Mouse (Mus musculus): ENCODE results near the gene Marf1. TPM values are rescaled to one million over a fixed set of nuclear protein-coding genes. Genes with fewer than 3 reads are reported as not detected.
"Not testable (repeated sequence)": the region's sequence is repeated elsewhere in the genome, so short reads cannot be mapped to it uniquely, and the experiment has no call there.

Gene Marf1
- polyA plus RNA-seq, 1 experiment from 2014 or later: 11.1 TPM

GRCm38 (mm10) chr16:14169706-14170105, 6.6 kb upstream of the Marf1 start:
- no peak overlapping the region for H3K27ac ChIP-seq (ENCODE audit: low read length)
- no peak for ATAC-seq
- no peaks in the 10 kb centered on the region for H3K27me3 ChIP-seq (replicated peaks; ENCODE audit: control insufficient read depth, insufficient read depth, low read length)
- H3K4me2 ChIP-seq (ENCODE audit: low read depth, low read length): no peak overlapping the region
- no peak overlapping the region for H3K4me3 ChIP-seq (ENCODE audit: low read length)
- H3K36me3 ChIP-seq (ENCODE audit: control insufficient read depth, insufficient read depth, low read length): peaks cover 16% of the 10 kb centered on the region
- WGBS: 94% methylated on average over 1 of the region's 1 CpGs
- no peak overlapping the region for H3K9ac ChIP-seq (ENCODE audit: low read depth, low read length)
- H3K9me3 ChIP-seq (ENCODE audit: control insufficient read depth, low read length): no peaks in the 10 kb centered on the region
- H3K4me1 ChIP-seq (ENCODE audit: control insufficient read depth, insufficient read depth, low read length): no peaks in the 10 kb centered on the region

GRCm38 (mm10) chr16:14166490-14166889, 3.3 kb upstream of the Marf1 start:
- no peak for ATAC-seq
- 83% methylated on average over 4 of the region's 4 CpGs for WGBS
- no peaks in the 10 kb centered on the region for H3K9me3 ChIP-seq (ENCODE audit: control insufficient read depth, low read length)
- H3K4me2 ChIP-seq (ENCODE audit: low read depth, low read length): no peak overlapping the region
- no peaks in the 10 kb centered on the region for H3K27me3 ChIP-seq (replicated peaks; ENCODE audit: control insufficient read depth, insufficient read depth, low read length)
- no peak overlapping the region for H3K27ac ChIP-seq (ENCODE audit: low read length)
- H3K36me3 ChIP-seq (ENCODE audit: control insufficient read depth, insufficient read depth, low read length): peaks cover 9% of the 10 kb centered on the region; the same call in 1 of the 2 replicates
- H3K4me1 ChIP-seq (ENCODE audit: control insufficient read depth, insufficient read depth, low read length): peaks cover 4% of the 10 kb centered on the region; the same call in 1 of the 2 replicates
- no peak overlapping the region for H3K9ac ChIP-seq (ENCODE audit: low read depth, low read length)
- no peak overlapping the region for H3K4me3 ChIP-seq (ENCODE audit: low read length)

GRCm38 (mm10) chr16:14163731-14164130, 580 bp upstream of the Marf1 start:
- Histone ChIP-seq H3K27me3 (replicated peaks; ENCODE audit: control insufficient read depth, insufficient read depth, low read length) (no peaks in the 10 kb centered on the region), H3K27ac (ENCODE audit: low read length) (peak overlapping the region; percentile 75; the same call in 1 of the 2 replicates), H3K4me3 (ENCODE audit: low read length) (peak overlapping the region; percentile 73), H3K4me2 (ENCODE audit: low read depth, low read length) (peak overlapping the region; percentile 72), H3K36me3 (ENCODE audit: control insufficient read depth, insufficient read depth, low read length) (no peaks in the 10 kb centered on the region), H3K9me3 (ENCODE audit: control insufficient read depth, low read length) (no peaks in the 10 kb centered on the region), H3K4me1 (ENCODE audit: control insufficient read depth, insufficient read depth, low read length) (peaks cover 4% of the 10 kb centered on the region; the same call in 1 of the 2 replicates), H3K9ac (ENCODE audit: low read depth, low read length) (peak overlapping the region; percentile 88)
- ATAC-seq: no peak
- WGBS: 2% methylated on average over 10 of the region's 10 CpGs

GRCm38 (mm10) chr16:14160941-14161340, 2.2 kb downstream of the Marf1 start:
- H3K4me1 ChIP-seq (ENCODE audit: control insufficient read depth, insufficient read depth, low read length): peaks cover 15% of the 10 kb centered on the region
- H3K4me2 ChIP-seq (ENCODE audit: low read depth, low read length): no peak overlapping the region
- H3K27me3 ChIP-seq (replicated peaks; ENCODE audit: control insufficient read depth, insufficient read depth, low read length): no peaks in the 10 kb centered on the region
- no peaks in the 10 kb centered on the region for H3K9me3 ChIP-seq (ENCODE audit: control insufficient read depth, low read length)
- H3K4me3 ChIP-seq (ENCODE audit: low read length): no peak overlapping the region
- H3K36me3 ChIP-seq (ENCODE audit: control insufficient read depth, insufficient read depth, low read length): no peaks in the 10 kb centered on the region
- 90% methylated on average over 1 of the region's 1 CpGs for WGBS
- ATAC-seq: no peak
- no peak overlapping the region for H3K27ac ChIP-seq (ENCODE audit: low read length)
- H3K9ac ChIP-seq (ENCODE audit: low read depth, low read length): no peak overlapping the region

- peaks cover 15% of the 10 kb centered on the region for H3K4me1 ChIP-seq (ENCODE audit: control insufficient read depth, insufficient read depth, low read length)
- peak; percentile 15; the same call in 1 of the 2 replicates for ATAC-seq
- WGBS: under 1% methylated on average over 10 of the region's 10 CpGs
- H3K4me2 ChIP-seq (ENCODE audit: low read depth, low read length): peak overlapping the region; percentile 69
- no peaks in the 10 kb centered on the region for H3K36me3 ChIP-seq (ENCODE audit: control insufficient read depth, insufficient read depth, low read length)
- H3K9ac ChIP-seq (ENCODE audit: low read depth, low read length): peak overlapping the region; percentile 80
- H3K9me3 ChIP-seq (ENCODE audit: control insufficient read depth, low read length): no peaks in the 10 kb centered on the region
- H3K27ac ChIP-seq (ENCODE audit: low read length): peak overlapping the region; percentile 98
- H3K4me3 ChIP-seq (ENCODE audit: low read length): peak overlapping the region; percentile 59
- H3K27me3 ChIP-seq (replicated peaks; ENCODE audit: control insufficient read depth, insufficient read depth, low read length): no peaks in the 10 kb centered on the region
Measured at GRCm38 (mm10) chr16:14159746-14160131, 3.4 kb downstream of the Marf1 start.

- H3K4me1 ChIP-seq (ENCODE audit: control insufficient read depth, insufficient read depth, low read length): peaks cover 15% of the 10 kb centered on the region
- H3K9ac ChIP-seq (ENCODE audit: low read depth, low read length): peak overlapping the region; percentile 80
- ATAC-seq: peak; percentile 87
- H3K27me3 ChIP-seq (replicated peaks; ENCODE audit: control insufficient read depth, insufficient read depth, low read length): no peaks in the 10 kb centered on the region
- WGBS: 2% methylated on average over 56 of the region's 58 CpGs
- H3K4me2 ChIP-seq (ENCODE audit: low read depth, low read length): peak overlapping the region; percentile 69
- no peaks in the 10 kb centered on the region for H3K9me3 ChIP-seq (ENCODE audit: control insufficient read depth, low read length)
- H3K36me3 ChIP-seq (ENCODE audit: control insufficient read depth, insufficient read depth, low read length): no peaks in the 10 kb centered on the region
- peak overlapping the region; percentile 59 for H3K4me3 ChIP-seq (ENCODE audit: low read length)
- H3K27ac ChIP-seq (ENCODE audit: low read length): peak overlapping the region; percentile 98
Measured at GRCm38 (mm10) chr16:14158936-14159745, 4.0 kb downstream of the Marf1 start.

GRCm38 (mm10) chr16:14158536-14158935, 4.6 kb downstream of the Marf1 start:
- Histone ChIP-seq H3K27ac (ENCODE audit: low read length) (peak overlapping the region; percentile 76), H3K4me3 (ENCODE audit: low read length) (peak overlapping the region; percentile 59), H3K36me3 (ENCODE audit: control insufficient read depth, insufficient read depth, low read length) (no peaks in the 10 kb centered on the region), H3K4me2 (ENCODE audit: low read depth, low read length) (peak overlapping the region; percentile 66), H3K4me1 (ENCODE audit: control insufficient read depth, insufficient read depth, low read length) (peaks cover 11% of the 10 kb centered on the region), H3K9ac (ENCODE audit: low read depth, low read length) (peak overlapping the region; percentile 72), H3K27me3 (replicated peaks; ENCODE audit: control insufficient read depth, insufficient read depth, low read length) (no peaks in the 10 kb centered on the region), H3K9me3 (ENCODE audit: control insufficient read depth, low read length) (no peaks in the 10 kb centered on the region)
- 7% methylated on average over 7 of the region's 7 CpGs for WGBS
- no peak for ATAC-seq

GRCm38 (mm10) chr16:14156312-14156711, 6.8 kb downstream of the Marf1 start:
- H3K4me1 ChIP-seq (ENCODE audit: control insufficient read depth, insufficient read depth, low read length): peaks cover 11% of the 10 kb centered on the region
- no peak overlapping the region for H3K4me3 ChIP-seq (ENCODE audit: low read length)
- H3K27me3 ChIP-seq (replicated peaks; ENCODE audit: control insufficient read depth, insufficient read depth, low read length): no peaks in the 10 kb centered on the region
- H3K36me3 ChIP-seq (ENCODE audit: control insufficient read depth, insufficient read depth, low read length): peaks cover 3% of the 10 kb centered on the region; the same call in 1 of the 2 replicates
- WGBS: 93% methylated on average over 5 of the region's 6 CpGs
- no peak overlapping the region for H3K9ac ChIP-seq (ENCODE audit: low read depth, low read length)
- no peak for ATAC-seq
- H3K27ac ChIP-seq (ENCODE audit: low read length): no peak overlapping the region
- H3K4me2 ChIP-seq (ENCODE audit: low read depth, low read length): no peak overlapping the region
- H3K9me3 ChIP-seq (ENCODE audit: control insufficient read depth, low read length): no peaks in the 10 kb centered on the region

- H3K4me2 ChIP-seq (ENCODE audit: low read depth, low read length); H3K9me3 ChIP-seq (ENCODE audit: control insufficient read depth, low read length); H3K4me3 ChIP-seq (ENCODE audit: low read length); H3K9ac ChIP-seq (ENCODE audit: low read depth, low read length); H3K36me3 ChIP-seq (ENCODE audit: control insufficient read depth, insufficient read depth, low read length); ATAC-seq; H3K27me3 ChIP-seq (replicated peaks; ENCODE audit: control insufficient read depth, insufficient read depth, low read length); H3K27ac ChIP-seq (ENCODE audit: low read length): not testable (repeated sequence)
- WGBS: no CpG with 5 or more reads among the region's 2 CpGs
- peaks cover 11% of the 10 kb centered on the region for H3K4me1 ChIP-seq (ENCODE audit: control insufficient read depth, insufficient read depth, low read length)
Measured at GRCm38 (mm10) chr16:14155638-14156037, 7.5 kb downstream of the Marf1 start.

All from intestine, embryonic 16.5 days (tissue).